Mouse (Mus musculus) lung, embryonic 15.5 days (tissue): Measurements from ENCODE around the gene Kctd3. TPM values are rescaled to one million over a fixed set of nuclear protein-coding genes. Genes with fewer than 3 reads are reported as not detected.
A peak's percentile ranks its signal among the peaks of the same experiment; 100 is the strongest.
"Not testable (repeated sequence)": the region's sequence is repeated elsewhere in the genome, so short reads cannot be mapped to it uniquely, and the experiment has no call there.

Source experiments
- ATAC-seq: fragments of 200-750 bp; cut with Nextera tagmentation; 2 replicates; pipeline ENCODE4 v1.8.0; 2017; ENCODE audit warnings: moderate number of reproducible peaks, borderline replicate concordance; ENCODE audit not compliant: low FRiP score, low TSS enrichment; ENCODE audit errors: extremely low read depth
- H3K27ac ChIP-seq: fragments of 300-500 bp; sonication (generic); 2 replicates; pipeline ENCODE4 v1.5.1; 2015; ENCODE audit warnings: moderate library complexity, mild to moderate bottlenecking, inconsistent platforms
- H3K27me3 ChIP-seq: fragments of 300-500 bp; sonication (generic); 2 replicates; pipeline ENCODE4 v1.6.1; 2015; ENCODE audit warnings: inconsistent platforms
- H3K36me3 ChIP-seq: fragments of 300-500 bp; sonication (generic); 2 replicates; pipeline ENCODE4 v1.6.1; 2015; ENCODE audit warnings: inconsistent platforms
- H3K4me1 ChIP-seq: fragments of 300-500 bp; sonication (generic); 2 replicates; pipeline ENCODE4 v1.6.1; 2015; ENCODE audit warnings: inconsistent platforms
- H3K4me2 ChIP-seq: fragments of 300-500 bp; sonication (generic); 2 replicates; pipeline ENCODE4 v1.6.1; 2015; ENCODE audit warnings: inconsistent platforms, mild to moderate bottlenecking, moderate library complexity
- H3K4me3 ChIP-seq: fragments of 300-500 bp; sonication (generic); 2 replicates; pipeline ENCODE4 v1.5.1; 2015; ENCODE audit warnings: mild to moderate bottlenecking, inconsistent platforms
- H3K9ac ChIP-seq: fragments of 300-500 bp; sonication (generic); 2 replicates; pipeline ENCODE4 v1.6.1; 2015; ENCODE audit warnings: inconsistent platforms
- H3K9me3 ChIP-seq: fragments of 300-500 bp; sonication (generic); 2 replicates; pipeline ENCODE4 v1.6.1; 2016; ENCODE audit warnings: inconsistent platforms
- WGBS: fragments of 180-500 bp; shearing (Covaris S2); methylation state at CpG from one replicate; pipeline ENCODE4 v1.1.7; 2015; 5-methylcytosine and 5-hydroxymethylcytosine counted together
- polyA plus RNA-seq: library from polyadenylated mRNA; unstranded; fragments of >200 nt; fragmentation: Nextera tagmentation; extraction: Ambion mirVana; gene quantifications from 2 replicates; pipeline ENCODE4 v1.2.1, GENCODE M21; 2015

Gene Kctd3
- polyA plus RNA-seq, 1 experiment from 2014 or later, result 33.9 TPM

- 81% methylated on average over 5 of the region's 5 CpGs for WGBS
- Histone ChIP-seq H3K27me3 (no peaks in the 10 kb centered on the region), H3K27ac (no peak overlapping the region), H3K9ac (no peak overlapping the region), H3K9me3 (no peaks in the 10 kb centered on the region), H3K4me3 (no peak overlapping the region), H3K4me1 (no peaks in the 10 kb centered on the region), H3K36me3 (no peaks in the 10 kb centered on the region), H3K4me2 (no peak overlapping the region)
- ATAC-seq, result no peak
Observed at GRCm38 (mm10) chr1:189039348-189039747, 31.7 kb upstream of the Kctd3 start.

- H3K36me3 ChIP-seq, H3K4me2 ChIP-seq, H3K27ac ChIP-seq, H3K9me3 ChIP-seq, H3K4me1 ChIP-seq, H3K9ac ChIP-seq, ATAC-seq, H3K4me3 ChIP-seq, H3K27me3 ChIP-seq: not testable (repeated sequence)
- 87% methylated on average over 2 of the region's 2 CpGs for WGBS
Observed at GRCm38 (mm10) chr1:189032817-189033216, 25.2 kb upstream of the Kctd3 start.

- ATAC-seq, result no peak
- no peak overlapping the region for H3K27ac ChIP-seq
Observed at GRCm38 (mm10) chr1:189030975-189031374, 23.3 kb upstream of the Kctd3 start.

GRCm38 (mm10) chr1:189028267-189028666 lies 20.6 kb upstream of the Kctd3 start:
- Histone ChIP-seq H3K9ac (no peak overlapping the region), H3K4me2 (no peak overlapping the region), H3K36me3 (no peaks in the 10 kb centered on the region), H3K9me3 (no peaks in the 10 kb centered on the region), H3K4me1 (no peaks in the 10 kb centered on the region), H3K4me3 (no peak overlapping the region), H3K27me3 (no peaks in the 10 kb centered on the region), H3K27ac (no peak overlapping the region)
- no peak for ATAC-seq
- 36% methylated on average over 1 of the region's 1 CpGs for WGBS

More at GRCm38 (mm10) chr1:189030975-189031374, 23.3 kb upstream of the Kctd3 start:
- no peak overlapping the region for H3K4me3 ChIP-seq
- H3K9me3 ChIP-seq, result no peaks in the 10 kb centered on the region
- WGBS, result 70% methylated on average over 7 of the region's 7 CpGs
- no peak overlapping the region for H3K4me2 ChIP-seq
- H3K36me3 ChIP-seq, result no peaks in the 10 kb centered on the region
- no peaks in the 10 kb centered on the region for H3K27me3 ChIP-seq
- no peaks in the 10 kb centered on the region for H3K4me1 ChIP-seq
- no peak overlapping the region for H3K9ac ChIP-seq

- no peak overlapping the region for H3K27ac ChIP-seq
- no peak overlapping the region for H3K4me3 ChIP-seq
- H3K27me3 ChIP-seq, result no peaks in the 10 kb centered on the region
- no peak overlapping the region for H3K4me2 ChIP-seq
- no peak overlapping the region for H3K9ac ChIP-seq
- 36% methylated on average over 8 of the region's 8 CpGs for WGBS
- H3K36me3 ChIP-seq, result no peaks in the 10 kb centered on the region
- H3K4me1 ChIP-seq, result no peaks in the 10 kb centered on the region
- ATAC-seq, result peak; percentile 71
- H3K9me3 ChIP-seq, result no peaks in the 10 kb centered on the region
Observed at GRCm38 (mm10) chr1:189026885-189027284, 19.2 kb upstream of the Kctd3 start.

- Histone ChIP-seq H3K9ac (no peak overlapping the region), H3K36me3 (no peaks in the 10 kb centered on the region), H3K4me2 (no peak overlapping the region), H3K9me3 (no peaks in the 10 kb centered on the region), H3K27me3 (no peaks in the 10 kb centered on the region), H3K4me3 (no peak overlapping the region), H3K27ac (0 out of 2 replicates have a peak overlapping the region, but pooled peaks have one; percentile 35), H3K4me1 (no peaks in the 10 kb centered on the region)
- 50% methylated on average over 1 of the region's 1 CpGs for WGBS
- peak; percentile 29; the same call in 1 of the 2 replicates for ATAC-seq
Observed at GRCm38 (mm10) chr1:189023701-189024080, 16.1 kb upstream of the Kctd3 start.

GRCm38 (mm10) chr1:189022925-189023700 lies 15.5 kb upstream of the Kctd3 start:
- 51% methylated on average over 7 of the region's 7 CpGs for WGBS
- H3K27me3 ChIP-seq, result no peaks in the 10 kb centered on the region
- no peak overlapping the region for H3K4me3 ChIP-seq
- H3K36me3 ChIP-seq, result no peaks in the 10 kb centered on the region
- H3K4me1 ChIP-seq, result no peaks in the 10 kb centered on the region
- H3K9ac ChIP-seq, result no peak overlapping the region
- no peak overlapping the region for H3K4me2 ChIP-seq
- H3K27ac ChIP-seq, result 0 out of 2 replicates have a peak overlapping the region, but pooled peaks have one; percentile 35
- H3K9me3 ChIP-seq, result no peaks in the 10 kb centered on the region
- peak; percentile 62; the same call in 1 of the 2 replicates for ATAC-seq

GRCm38 (mm10) chr1:189015372-189015771 lies 7.7 kb upstream of the Kctd3 start:
- Histone ChIP-seq H3K36me3 (no peaks in the 10 kb centered on the region), H3K4me1 (peaks cover 15% of the 10 kb centered on the region), H3K27ac (no peak overlapping the region), H3K4me3 (no peak overlapping the region), H3K4me2 (no peak overlapping the region), H3K9me3 (no peaks in the 10 kb centered on the region), H3K9ac (no peak overlapping the region), H3K27me3 (no peaks in the 10 kb centered on the region)
- no peak for ATAC-seq
- 79% methylated on average over 2 of the region's 2 CpGs for WGBS

- H3K4me3 ChIP-seq, result no peak overlapping the region
Observed at GRCm38 (mm10) chr1:189013587-189013921, 5.9 kb upstream of the Kctd3 start.

GRCm38 (mm10) chr1:189012846-189013586 lies 5.4 kb upstream of the Kctd3 start:
- Histone ChIP-seq H3K27ac (peak overlapping the region; percentile 2; the same call in 1 of the 2 replicates), H3K9ac (no peak overlapping the region)
- peak; percentile 57 for ATAC-seq

More at GRCm38 (mm10) chr1:189013587-189013921, 5.9 kb upstream of the Kctd3 start:
- H3K4me1 ChIP-seq, result peaks cover 15% of the 10 kb centered on the region
- H3K9me3 ChIP-seq, result no peaks in the 10 kb centered on the region
- no peaks in the 10 kb centered on the region for H3K36me3 ChIP-seq
- ATAC-seq, result peak; percentile 8; the same call in 1 of the 2 replicates
- H3K4me2 ChIP-seq, result peak overlapping the region; percentile 51
- no peak overlapping the region for H3K9ac ChIP-seq
- H3K27me3 ChIP-seq, result no peaks in the 10 kb centered on the region
- H3K27ac ChIP-seq, result no peak overlapping the region
- 13% methylated on average over 4 of the region's 4 CpGs for WGBS

GRCm38 (mm10) chr1:189010671-189011070 lies 3.0 kb upstream of the Kctd3 start:
- WGBS, result 69% methylated on average over 4 of the region's 4 CpGs
- no peak overlapping the region for H3K27ac ChIP-seq
- peaks cover 28% of the 10 kb centered on the region for H3K4me1 ChIP-seq
- H3K4me2 ChIP-seq, result no peak overlapping the region
- no peak overlapping the region for H3K9ac ChIP-seq
- H3K27me3 ChIP-seq, result no peaks in the 10 kb centered on the region
- no peaks in the 10 kb centered on the region for H3K9me3 ChIP-seq
- no peak for ATAC-seq
- no peak overlapping the region for H3K4me3 ChIP-seq
- H3K36me3 ChIP-seq, result no peaks in the 10 kb centered on the region

More at GRCm38 (mm10) chr1:189012846-189013586, 5.4 kb upstream of the Kctd3 start:
- peak overlapping the region; percentile 3; the same call in 1 of the 2 replicates for H3K4me3 ChIP-seq
- H3K4me2 ChIP-seq, result peak overlapping the region; percentile 51
- no peaks in the 10 kb centered on the region for H3K36me3 ChIP-seq
- H3K4me1 ChIP-seq, result peaks cover 15% of the 10 kb centered on the region
- WGBS, result 3% methylated on average over 16 of the region's 16 CpGs
- no peaks in the 10 kb centered on the region for H3K27me3 ChIP-seq
- no peaks in the 10 kb centered on the region for H3K9me3 ChIP-seq

GRCm38 (mm10) chr1:189007980-189008324 lies 311 bp upstream of the Kctd3 start:
- no peaks in the 10 kb centered on the region; the same call in 1 of the 2 replicates for H3K36me3 ChIP-seq
- WGBS, result 50% methylated on average over 7 of the region's 7 CpGs
- H3K27me3 ChIP-seq, result no peaks in the 10 kb centered on the region
- H3K4me2 ChIP-seq, result peak overlapping the region; percentile 85
- ATAC-seq, result peak; percentile 32; the same call in 1 of the 2 replicates
- peak overlapping the region; percentile 75 for H3K4me3 ChIP-seq
- H3K4me1 ChIP-seq, result peaks cover 25% of the 10 kb centered on the region
- no peak overlapping the region for H3K9ac ChIP-seq
- H3K27ac ChIP-seq, result no peak overlapping the region
- H3K9me3 ChIP-seq, result no peaks in the 10 kb centered on the region
